Mouse (Mus musculus): ENCODE results near the gene Ccna2. TPM values are rescaled to one million over a fixed set of nuclear protein-coding genes. Genes with fewer than 3 reads are reported as not detected.
"Not testable (repeated sequence)": the region's sequence is repeated elsewhere in the genome, so short reads cannot be mapped to it uniquely, and the experiment has no call there.

Ccna2 gene
- total RNA-seq (2022) = 1 to 10 TPM; 1.1 to 1.3 (median 1.2) TPM

GRCm38 (mm10) chr3:36571827-36572378 lies at the start of gene Ccna2:
Gene Ccna2, minus strand, starts transcription at chr3:36572150.
- peak; percentile 97 for DNase-seq (ENCODE audit: low spot score in 2 of 2)

- DNase-seq (ENCODE audit: low spot score in 2 of 2) = no peak
Measured at GRCm38 (mm10) chr3:36618181-36618580, 46.2 kb upstream of the Ccna2 start.

GRCm38 (mm10) chr3:36613908-36614255 lies 41.9 kb upstream of the Ccna2 start:
- no peak for DNase-seq (ENCODE audit: low spot score in 2 of 2)

- peak; percentile 93 to 94 for DNase-seq (ENCODE audit: low spot score in 2 of 2)
Measured at GRCm38 (mm10) chr3:36613202-36613907, 41.4 kb upstream of the Ccna2 start, which contains the start of gene Bbs7. Gene Bbs7, minus strand, starts transcription at chr3:36613477.

- peak in 1 of 2 experiments; percentile 7 for DNase-seq (ENCODE audit: low spot score in 2 of 2)
Measured at GRCm38 (mm10) chr3:36612687-36613086, 40.7 kb upstream of the Ccna2 start.

GRCm38 (mm10) chr3:36605894-36606783 lies 34.2 kb upstream of the Ccna2 start:
- no peak for DNase-seq (ENCODE audit: low spot score in 2 of 2)

GRCm38 (mm10) chr3:36599773-36600172 lies 27.8 kb upstream of the Ccna2 start:
- not testable (repeated sequence) for DNase-seq (ENCODE audit: low spot score in 2 of 2)

- DNase-seq (ENCODE audit: low spot score in 2 of 2) = no peak
Measured at GRCm38 (mm10) chr3:36598811-36599210, 26.9 kb upstream of the Ccna2 start.

- DNase-seq (ENCODE audit: low spot score in 2 of 2) = peak in 1 of 2 experiments; percentile 5
Measured at GRCm38 (mm10) chr3:36571361-36571826, 556 bp downstream of the Ccna2 start.

GRCm38 (mm10) chr3:36569836-36570235 lies 2.1 kb downstream of the Ccna2 start:
- DNase-seq (ENCODE audit: low spot score in 2 of 2) = no peak

GRCm38 (mm10) chr3:36563666-36564065 lies 8.3 kb downstream of the Ccna2 start:
- no peak for DNase-seq (ENCODE audit: low spot score in 2 of 2)

GRCm38 (mm10) chr3:36559606-36560005 lies 12.3 kb downstream of the Ccna2 start:
- DNase-seq (ENCODE audit: low spot score in 2 of 2) = no peak

GRCm38 (mm10) chr3:36557601-36558000 lies 14.3 kb downstream of the Ccna2 start:
- no peak for DNase-seq (ENCODE audit: low spot score in 2 of 2)

- peak; percentile 89 to 95 for DNase-seq (ENCODE audit: low spot score in 2 of 2)
Measured at GRCm38 (mm10) chr3:36552406-36553047, 19.4 kb downstream of the Ccna2 start, which contains the start of gene Exosc9. Gene Exosc9, plus strand, starts transcription at chr3:36552606.

- peak; percentile 35 to 39 for DNase-seq (ENCODE audit: low spot score in 2 of 2)
Measured at GRCm38 (mm10) chr3:36551851-36552384, 20.0 kb downstream of the Ccna2 start.

- DNase-seq (ENCODE audit: low spot score in 2 of 2) = peak; percentile 23
Measured at GRCm38 (mm10) chr3:36551343-36551742, 20.6 kb downstream of the Ccna2 start.

- DNase-seq (ENCODE audit: low spot score in 2 of 2) = no peak
Measured at GRCm38 (mm10) chr3:36544961-36545360, 27.0 kb downstream of the Ccna2 start.

GRCm38 (mm10) chr3:36541399-36541798 lies 30.6 kb downstream of the Ccna2 start:
- no peak for DNase-seq (ENCODE audit: low spot score in 2 of 2)

- no peak for DNase-seq (ENCODE audit: low spot score in 2 of 2)
Measured at GRCm38 (mm10) chr3:36540756-36541155, 31.2 kb downstream of the Ccna2 start.

GRCm38 (mm10) chr3:36537701-36538470 lies 34.1 kb downstream of the Ccna2 start:
- no peak for DNase-seq (ENCODE audit: low spot score in 2 of 2)

Data from layer of hippocampus, adult 8-10 months (tissue).